21 mouse cellular contexts compared by ENCODE assay signal in genomic region chr11:88112677-88113333, GRCm38 (mm10). TPM values are rescaled to one million over a fixed set of nuclear protein-coding genes. Genes with fewer than 3 reads are reported as not detected.
DNase-seq lines count a peak whose midpoint lies in the region; ATAC-seq and TF ChIP-seq lines count a peak whose summit lies in the region.
"Had no signal": no experiment of that assay in that cellular context is flagged by ENCODE, and none has a peak within 500 bp of the region (broad histone marks: within the 10 kb centered on the region; RNA-seq: fewer than 3 reads in every experiment).

No protein-coding gene starts in this region.

- intact Hi-C loops in heart, adult 2 months (cut with DNase I): no loop called here
- intact Hi-C loops in heart, postnatal 25 days (cut with DNase I): no loop called here
- intact Hi-C loops in left cerebral cortex, postnatal 25 days (cut with DNase I): no loop called here

- H3K27ac ChIP-seq in heart, adult 2 months: peak overlapping the region; percentile 68
- peak overlapping the region; percentile 92 for H3K27ac ChIP-seq in heart, embryonic 16.5 days (ENCODE audit: low read length)
- H3K27ac ChIP-seq in midbrain, embryonic 11.5 days (ENCODE audit: low read depth, low read length): no peak overlapping the region
- no peak overlapping the region for H3K27ac ChIP-seq in midbrain, embryonic 14.5 days (replicated peaks; ENCODE audit: low read depth, low read length)
- H3K27ac ChIP-seq in limb, embryonic 10.5 days: 0 out of 2 replicates have a peak overlapping the region, but pooled peaks have one; percentile 16
- H3K27ac ChIP-seq: liver, embryonic 14.5 days; macrophage; neural tube, embryonic 12.5 days had no signal

- WGBS in heart, adult 2 months: 89% methylated on average over 7 of the region's 7 CpGs
- 92% methylated on average over 7 of the region's 7 CpGs for WGBS in heart, embryonic 16.5 days
- 83% methylated on average over 7 of the region's 7 CpGs for WGBS in midbrain, embryonic 11.5 days
- 76% methylated on average over 7 of the region's 7 CpGs for WGBS in midbrain, embryonic 14.5 days
- WGBS in limb, embryonic 10.5 days: 85% methylated on average over 7 of the region's 7 CpGs

- peaks cover 54% of the 10 kb centered on the region for H3K4me1 ChIP-seq in heart, adult 2 months (ENCODE audit: control insufficient read depth, insufficient read depth, low read length)
- peaks cover 58% of the 10 kb centered on the region for H3K4me1 ChIP-seq in heart, embryonic 16.5 days (ENCODE audit: control insufficient read depth, insufficient read depth, low read length)
- peaks cover 26% of the 10 kb centered on the region for H3K4me1 ChIP-seq in midbrain, embryonic 11.5 days (ENCODE audit: control insufficient read depth, insufficient read depth, low read length)
- H3K4me1 ChIP-seq in midbrain, embryonic 14.5 days (ENCODE audit: control insufficient read depth, insufficient read depth, low read length): peaks cover 30% of the 10 kb centered on the region
- H3K4me1 ChIP-seq in limb, embryonic 10.5 days: peaks cover 92% of the 10 kb centered on the region

- no peak overlapping the region for H3K4me2 ChIP-seq in heart, embryonic 16.5 days (ENCODE audit: low read depth, low read length)
- no peak overlapping the region for H3K4me2 ChIP-seq in midbrain, embryonic 11.5 days
- no peak overlapping the region for H3K4me2 ChIP-seq in midbrain, embryonic 14.5 days (ENCODE audit: low read length)
- H3K4me2 ChIP-seq: intestine, embryonic 15.5 days; neural tube, embryonic 12.5 days had no signal

- no peak for DNase-seq in heart, adult 2 months
- no peak for DNase-seq in heart, adult 8-10 months (ENCODE audit: low spot score)
- no peak for DNase-seq in heart, postnatal 25 days (ENCODE audit: low spot score)
- peak; percentile 82 for DNase-seq in midbrain, embryonic 11.5 days (ENCODE audit: low spot score, missing footprints)
- no peak for DNase-seq in midbrain, embryonic 14.5 days
- no peak for DNase-seq in limb, embryonic 10.5 days (ENCODE audit: low spot score)
- DNase-seq in left cerebral cortex, postnatal 25 days (ENCODE audit: low spot score in 2 of 2): no peak
- DNase-seq: B cell, adult 2 months; cerebellum, adult 11-12 months; layer of hippocampus, postnatal 36 days; liver; lung, adult 2 months; thymus, postnatal 14 days had no signal

- TF ChIP-seq POLR2A in heart, adult 2 months (IDR thresholded peaks at IDR 0.05; ENCODE audit: insufficient read depth, low read depth, low read length): no peak

- peaks cover 4% of the 10 kb centered on the region; the same call in 1 of the 2 replicates for H3K79me2 ChIP-seq in heart, adult 2 months (replicated peaks; ENCODE audit: control insufficient read depth, insufficient read depth, low read length)

- peak overlapping the region; percentile 13; the same call in 1 of the 2 replicates for H3K9ac ChIP-seq in heart, adult 2 months (ENCODE audit: low read depth, low read length)
- no peak overlapping the region for H3K9ac ChIP-seq in heart, embryonic 16.5 days (ENCODE audit: low read length)
- no peak overlapping the region for H3K9ac ChIP-seq in midbrain, embryonic 11.5 days (ENCODE audit: low read length)
- H3K9ac ChIP-seq in midbrain, embryonic 14.5 days (replicated peaks; ENCODE audit: low read length): no peak overlapping the region
- H3K9ac ChIP-seq: liver, embryonic 14.5 days; neural tube, embryonic 12.5 days had no signal

- H3K4me3 ChIP-seq in heart, adult 2 months: no peak overlapping the region
- no peak overlapping the region for H3K4me3 ChIP-seq in heart, embryonic 16.5 days (ENCODE audit: low read length)
- no peak overlapping the region for H3K4me3 ChIP-seq in midbrain, embryonic 11.5 days (ENCODE audit: low read depth, low read length)
- H3K4me3 ChIP-seq in midbrain, embryonic 14.5 days (replicated peaks; ENCODE audit: low read depth, low read length): no peak overlapping the region
- no peak overlapping the region for H3K4me3 ChIP-seq in limb, embryonic 10.5 days
- H3K4me3 ChIP-seq: erythroblast, embryonic 14.5 days; intestine, embryonic 15.5 days; myocyte; neural tube, embryonic 12.5 days had no signal

- no peak for TF ChIP-seq CTCF in heart, adult 2 months (IDR thresholded peaks at IDR 0.05)

- H3K27me3 ChIP-seq in heart, adult 2 months (ENCODE audit: control insufficient read depth, insufficient read depth, low read length): no peaks in the 10 kb centered on the region
- H3K27me3 ChIP-seq in heart, embryonic 16.5 days (ENCODE audit: control insufficient read depth, insufficient read depth, low read length): no peaks in the 10 kb centered on the region
- H3K27me3 ChIP-seq in midbrain, embryonic 11.5 days (ENCODE audit: control insufficient read depth, insufficient read depth, low read length): no peaks in the 10 kb centered on the region
- H3K27me3 ChIP-seq in midbrain, embryonic 14.5 days (ENCODE audit: control insufficient read depth, insufficient read depth, low read length): no peaks in the 10 kb centered on the region
- no peaks in the 10 kb centered on the region for H3K27me3 ChIP-seq in limb, embryonic 10.5 days (ENCODE audit: low read depth, poor library complexity, severe bottlenecking)
- H3K27me3 ChIP-seq: intestine, embryonic 15.5 days; neural tube, embryonic 12.5 days had no signal

- ATAC-seq in heart, embryonic 16.5 days (replicated peaks; ENCODE audit: extremely low read depth, insufficient read depth, low FRiP score): no peak
- no peak for ATAC-seq in midbrain, embryonic 11.5 days (ENCODE audit: low FRiP score)
- ATAC-seq in midbrain, embryonic 14.5 days (ENCODE audit: low FRiP score, low TSS enrichment): no peak
- ATAC-seq: forebrain, embryonic 16.5 days; intestine, embryonic 15.5 days had no signal

- H3K36me3 ChIP-seq in heart, adult 2 months (ENCODE audit: control insufficient read depth, insufficient read depth, low read length): peaks cover 21% of the 10 kb centered on the region
- no peaks in the 10 kb centered on the region for H3K36me3 ChIP-seq in heart, embryonic 16.5 days (ENCODE audit: control insufficient read depth, insufficient read depth)
- no peaks in the 10 kb centered on the region for H3K36me3 ChIP-seq in midbrain, embryonic 11.5 days (ENCODE audit: control insufficient read depth, insufficient read depth, low read length)
- H3K36me3 ChIP-seq in midbrain, embryonic 14.5 days (ENCODE audit: control insufficient read depth, insufficient read depth, low read length): no peaks in the 10 kb centered on the region
- no peaks in the 10 kb centered on the region for H3K36me3 ChIP-seq in limb, embryonic 10.5 days
- H3K36me3 ChIP-seq: intestine, embryonic 15.5 days; neural tube, embryonic 12.5 days had no signal

- no peak for TF ChIP-seq EP300 in heart, adult 2 months (IDR thresholded peaks at IDR 0.05; ENCODE audit: insufficient read depth, low read depth, low read length)

- H3K9me3 ChIP-seq in heart, embryonic 16.5 days (replicated peaks; ENCODE audit: control insufficient read depth, low read length): no peaks in the 10 kb centered on the region
- H3K9me3 ChIP-seq in midbrain, embryonic 11.5 days (ENCODE audit: control insufficient read depth, low read length): no peaks in the 10 kb centered on the region
- no peaks in the 10 kb centered on the region for H3K9me3 ChIP-seq in midbrain, embryonic 14.5 days (ENCODE audit: control insufficient read depth, low read length)
- H3K9me3 ChIP-seq in limb, embryonic 10.5 days (replicated peaks): no peaks in the 10 kb centered on the region
- H3K9me3 ChIP-seq: intestine, embryonic 15.5 days; neural tube, embryonic 12.5 days had no signal

RNA-seq across cellular contexts. Expression of gene Cuedc1, which starts 14.9 kb away (rescaled TPM):
- 10 to 100 TPM; 49.8 to 55.0 TPM for total RNA-seq in heart, adult 2 months (2021)
- 36.2 and 38.7 TPM in 2 replicates for polyA plus RNA-seq in heart, adult 2 months (2012; rRNA removed)
- 10 to 100 TPM; 47.5 to 55.7 (median 51.0) TPM for total RNA-seq in heart, adult 8-10 months (2022)
- 15.2 and 17.6 TPM in 2 replicates for polyA plus RNA-seq in heart, embryonic 16.5 days (2015; fragmentation: Nextera tagmentation; extraction: Ambion mirVana)
- total RNA-seq in heart, postnatal 25 days (2021): 10 to 100 TPM; 50.4 to 55.1 TPM
- 16.5 and 17.0 TPM in 2 replicates for polyA plus RNA-seq in midbrain, embryonic 11.5 days (2014; fragmentation: Nextera tagmentation; extraction: Ambion mirVana)
- polyA plus RNA-seq in midbrain, embryonic 14.5 days (2014; fragmentation: Nextera tagmentation; extraction: Ambion mirVana): 29.6 and 31.1 TPM in 2 replicates
- 15.0 and 22.6 TPM in 2 replicates for polyA plus RNA-seq in limb, embryonic 10.5 days (2016; fragmentation: Nextera tagmentation; extraction: Ambion mirVana)
- total RNA-seq in left cerebral cortex, postnatal 25 days (2021): 10 to 100 TPM; 28.7 to 29.5 TPM

RNA-seq across cellular contexts. Expression of gene Vezf1, which starts 44.7 kb away (rescaled TPM):
- total RNA-seq in heart, adult 2 months (2021): 10 to 100 TPM; 37.9 to 49.8 TPM
- polyA plus RNA-seq in heart, adult 2 months (2012; rRNA removed): 22.6 and 34.5 TPM in 2 replicates
- total RNA-seq in heart, adult 8-10 months (2022): 10 to 100 TPM; 39.8 to 44.7 (median 41.8) TPM
- polyA plus RNA-seq in heart, embryonic 16.5 days (2015; fragmentation: Nextera tagmentation; extraction: Ambion mirVana): 22.3 and 24.3 TPM in 2 replicates
- total RNA-seq in heart, postnatal 25 days (2021): 10 to 100 TPM; 40.7 to 45.3 TPM
- polyA plus RNA-seq in midbrain, embryonic 11.5 days (2014; fragmentation: Nextera tagmentation; extraction: Ambion mirVana): 82.5 and 83.6 TPM in 2 replicates
- 58.9 and 69.9 TPM in 2 replicates for polyA plus RNA-seq in midbrain, embryonic 14.5 days (2014; fragmentation: Nextera tagmentation; extraction: Ambion mirVana)
- polyA plus RNA-seq in limb, embryonic 10.5 days (2016; fragmentation: Nextera tagmentation; extraction: Ambion mirVana): 54.6 and 59.2 TPM in 2 replicates
- total RNA-seq in left cerebral cortex, postnatal 25 days (2021): 10 to 100 TPM; 23.6 to 25.8 TPM

Comparison
In these comparisons a context has a peak if more than half of its experiments do, and no peak if none do; other contexts are left out.
1. H3K27ac ChIP-seq: peak in heart, adult 2 months (single experiment), heart, embryonic 16.5 days (single experiment) and limb, embryonic 10.5 days (single experiment); none in midbrain, embryonic 11.5 days (single experiment) and midbrain, embryonic 14.5 days (single experiment).